ENCODE assay signal across 18 mouse cellular contexts in the genomic region with DNA sequence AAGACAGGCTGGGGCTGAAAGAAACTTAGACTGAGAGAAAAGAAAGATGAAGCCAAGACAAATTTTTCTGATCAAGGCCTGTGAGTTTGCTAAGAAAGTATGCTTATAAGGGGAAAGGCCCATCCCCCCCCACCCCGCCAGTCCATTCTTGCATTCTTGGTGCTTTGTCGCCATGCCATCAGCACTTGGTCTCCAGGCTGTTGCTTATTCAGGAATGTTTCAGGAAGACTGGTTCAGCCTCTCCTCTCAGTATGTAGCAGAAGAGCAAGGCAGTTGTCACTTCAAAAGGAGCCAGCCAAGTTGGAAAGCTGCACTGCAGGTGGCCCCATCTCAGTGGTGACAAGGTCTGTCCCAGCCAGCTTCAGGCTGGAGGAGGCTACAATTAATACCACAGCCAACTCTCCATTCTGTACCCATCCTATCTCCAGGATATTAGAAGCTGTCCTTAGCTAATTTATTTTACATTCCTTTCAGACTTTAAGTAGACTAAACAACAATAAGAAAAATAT.
DNase-seq lines count a peak whose midpoint lies in the region; ATAC-seq lines count a peak whose summit lies in the region.
"Had no signal": no experiment of that assay in that cellular context is flagged by ENCODE, and none has a peak within 500 bp of the region (broad histone marks: within the 10 kb centered on the region; RNA-seq: fewer than 3 reads in every experiment).

No protein-coding gene starts in this region.

- WGBS in hindbrain, embryonic 16.5 days: 43% methylated on average over 2 of the region's 2 CpGs
- 77% methylated on average over 2 of the region's 2 CpGs for WGBS in forebrain, embryonic 16.5 days

- intact Hi-C loops in left cerebral cortex, postnatal 4 days (cut with DNase I): no loop called here
- intact Hi-C loops in left cerebral cortex, postnatal 10 days (cut with DNase I): no loop called here

- no peaks in the 10 kb centered on the region for H3K9me3 ChIP-seq in hindbrain, embryonic 16.5 days (ENCODE audit: control insufficient read depth, low read length)
- no peaks in the 10 kb centered on the region for H3K9me3 ChIP-seq in forebrain, embryonic 16.5 days (ENCODE audit: control insufficient read depth, low read length)
- H3K9me3 ChIP-seq: embryonic facial prominence, embryonic 12.5 days; forebrain, embryonic 12.5 days; limb, embryonic 15.5 days had no signal

- H3K9ac ChIP-seq in hindbrain, embryonic 16.5 days (ENCODE audit: low read depth, low read length): no peak overlapping the region
- no peak overlapping the region for H3K9ac ChIP-seq in forebrain, embryonic 16.5 days (replicated peaks; ENCODE audit: low read depth, low read length)
- H3K9ac ChIP-seq: embryonic facial prominence, embryonic 12.5 days; forebrain, embryonic 12.5 days; limb, embryonic 15.5 days; liver, embryonic 14.5 days; lung, embryonic 14.5 days had no signal

- peak; percentile 56; the same call in 1 of the 2 replicates for ATAC-seq in hindbrain, embryonic 16.5 days
- no peak for ATAC-seq in forebrain, embryonic 16.5 days
- ATAC-seq: inflammation-experienced regulatory T-cells, adult 6 months had no signal

- DNase-seq in left cerebral cortex, postnatal 4 days: peak; percentile 43
- DNase-seq in left cerebral cortex, postnatal 10 days (ENCODE audit: extremely low spot score in 1 of 2, low spot score in 2 of 2): no peak
- peak; percentile 18 for DNase-seq in R1 (ENCODE audit: low read depth, low spot score)
- peak; percentile 1 for DNase-seq in embryo, embryonic 11 days
- DNase-seq in thymus, postnatal 0 days (ENCODE audit: low spot score): no peak
- DNase-seq: adrenal gland, postnatal 25 days; kidney, adult 8-10 months; kidney, postnatal 14 days; lung, embryonic 14.5 days; thymus, adult 2 months had no signal

- H3K4me3 ChIP-seq in hindbrain, embryonic 16.5 days (ENCODE audit: low read length): no peak overlapping the region
- H3K4me3 ChIP-seq in forebrain, embryonic 16.5 days (replicated peaks; ENCODE audit: low read length): no peak overlapping the region
- H3K4me3 ChIP-seq: embryonic facial prominence, embryonic 12.5 days; forebrain, embryonic 12.5 days; limb, embryonic 15.5 days had no signal

- H3K4me2 ChIP-seq in hindbrain, embryonic 16.5 days (ENCODE audit: low read length): no peak overlapping the region
- H3K4me2 ChIP-seq in forebrain, embryonic 16.5 days (ENCODE audit: low read length): no peak overlapping the region
- H3K4me2 ChIP-seq: embryonic facial prominence, embryonic 12.5 days; forebrain, embryonic 12.5 days; limb, embryonic 15.5 days; lung, embryonic 14.5 days had no signal

- H3K27ac ChIP-seq in hindbrain, embryonic 16.5 days (ENCODE audit: low read depth, low read length): no peak overlapping the region
- no peak overlapping the region for H3K27ac ChIP-seq in forebrain, embryonic 16.5 days (ENCODE audit: low read length)
- H3K27ac ChIP-seq: embryonic facial prominence, embryonic 12.5 days; forebrain, embryonic 12.5 days; limb, embryonic 15.5 days; liver, embryonic 14.5 days; stomach, postnatal 0 days had no signal

- no peaks in the 10 kb centered on the region for H3K27me3 ChIP-seq in hindbrain, embryonic 16.5 days (replicated peaks; ENCODE audit: control insufficient read depth, insufficient read depth, low read length)
- no peaks in the 10 kb centered on the region for H3K27me3 ChIP-seq in forebrain, embryonic 16.5 days (replicated peaks; ENCODE audit: control insufficient read depth, insufficient read depth, low read length)
- H3K27me3 ChIP-seq: embryonic facial prominence, embryonic 12.5 days; forebrain, embryonic 12.5 days; limb, embryonic 15.5 days had no signal

- H3K36me3 ChIP-seq in hindbrain, embryonic 16.5 days (ENCODE audit: control insufficient read depth, insufficient read depth, low read length): no peaks in the 10 kb centered on the region
- no peaks in the 10 kb centered on the region for H3K36me3 ChIP-seq in forebrain, embryonic 16.5 days (ENCODE audit: control insufficient read depth, insufficient read depth)
- H3K36me3 ChIP-seq: embryonic facial prominence, embryonic 12.5 days; forebrain, embryonic 12.5 days; limb, embryonic 15.5 days had no signal

- H3K4me1 ChIP-seq in hindbrain, embryonic 16.5 days (ENCODE audit: control insufficient read depth, insufficient read depth, low read depth, low read length): no peaks in the 10 kb centered on the region
- no peaks in the 10 kb centered on the region for H3K4me1 ChIP-seq in forebrain, embryonic 16.5 days (replicated peaks; ENCODE audit: control insufficient read depth, insufficient read depth, low read length)
- H3K4me1 ChIP-seq: embryonic facial prominence, embryonic 12.5 days; forebrain, embryonic 12.5 days; limb, embryonic 15.5 days had no signal

Comparison
In these comparisons a context has a peak if more than half of its experiments do, and no peak if none do; other contexts are left out.
1. DNase-seq: peak in left cerebral cortex, postnatal 4 days (single experiment), R1 (single experiment) and embryo, embryonic 11 days (single experiment); none in left cerebral cortex, postnatal 10 days (0 of 2) and thymus, postnatal 0 days (single experiment).